ENCODE assay signal across 26 mouse cellular contexts in genomic region chr7:111740091-111740490, GRCm38 (mm10). TPM values are rescaled to one million over a fixed set of nuclear protein-coding genes. Genes with fewer than 3 reads are reported as not detected.
A peak's percentile ranks its signal among the peaks of the same experiment; 100 is the strongest.
DNase-seq lines count a peak whose midpoint lies in the region; ATAC-seq and TF ChIP-seq lines count a peak whose summit lies in the region.
"Had no signal": no experiment of that assay in that cellular context is flagged by ENCODE, and none has a peak within 500 bp of the region (broad histone marks: within the 10 kb centered on the region; RNA-seq: fewer than 3 reads in every experiment).

No protein-coding gene starts in this region.

- 43% methylated on average over 6 of the region's 6 CpGs for whole genome bisulfite sequencing in hindbrain, embryonic 11.5 days
- WGBS in hindbrain, embryonic 14.5 days = 60% methylated on average over 6 of the region's 6 CpGs
- 82% methylated on average over 6 of the region's 6 CpGs for WGBS in midbrain, embryonic 11.5 days
- WGBS in midbrain, postnatal 0 days = 87% methylated on average over 6 of the region's 6 CpGs
- 79% methylated on average over 6 of the region's 6 CpGs for WGBS in liver, embryonic 11.5 days

- no peaks in the 10 kb centered on the region for H3K36me3 ChIP-seq in hindbrain, embryonic 11.5 days (ENCODE audit: control insufficient read depth, insufficient read depth, low read length)
- no peaks in the 10 kb centered on the region for H3K36me3 ChIP-seq in hindbrain, embryonic 14.5 days (replicated peaks; ENCODE audit: control insufficient read depth, insufficient read depth)
- H3K36me3 ChIP-seq in midbrain, embryonic 11.5 days (ENCODE audit: control insufficient read depth, insufficient read depth, low read length) = no peaks in the 10 kb centered on the region
- H3K36me3 ChIP-seq in midbrain, postnatal 0 days (ENCODE audit: insufficient read depth, low read length) = no peaks in the 10 kb centered on the region
- no peaks in the 10 kb centered on the region for H3K36me3 ChIP-seq in liver, embryonic 11.5 days (ENCODE audit: control insufficient read depth, insufficient read depth, low read length)
- H3K36me3 ChIP-seq: embryonic facial prominence, embryonic 12.5 days; limb, embryonic 13.5 days; midbrain, embryonic 12.5 days; neural tube, embryonic 13.5 days had no signal

- no peaks in the 10 kb centered on the region for H3K27me3 ChIP-seq in hindbrain, embryonic 11.5 days (ENCODE audit: control insufficient read depth, insufficient read depth, low read length)
- no peaks in the 10 kb centered on the region for H3K27me3 ChIP-seq in hindbrain, embryonic 14.5 days (ENCODE audit: control insufficient read depth, insufficient read depth, low read length)
- H3K27me3 ChIP-seq in midbrain, embryonic 11.5 days (ENCODE audit: control insufficient read depth, insufficient read depth, low read length) = no peaks in the 10 kb centered on the region
- H3K27me3 ChIP-seq in midbrain, postnatal 0 days (ENCODE audit: insufficient read depth, low read length) = no peaks in the 10 kb centered on the region
- 0 out of 2 replicates have a peak, but pooled peaks cover 2% of the 10 kb centered on the region for H3K27me3 ChIP-seq in liver, embryonic 11.5 days (replicated peaks; ENCODE audit: control insufficient read depth, insufficient read depth, low read length)
- H3K27me3 ChIP-seq: embryonic facial prominence, embryonic 12.5 days; limb, embryonic 13.5 days; midbrain, embryonic 12.5 days; neural tube, embryonic 13.5 days had no signal

- ATAC-seq in hindbrain, embryonic 11.5 days (ENCODE audit: low FRiP score) = 0 out of 2 replicates have a peak, but pooled peaks have one; percentile 45
- ATAC-seq in hindbrain, embryonic 14.5 days (ENCODE audit: low FRiP score) = no peak
- 0 out of 2 replicates have a peak, but pooled peaks have one; percentile 44 for ATAC-seq in midbrain, embryonic 11.5 days (ENCODE audit: low FRiP score)
- ATAC-seq in midbrain, postnatal 0 days (ENCODE audit: low FRiP score) = no peak
- no peak for ATAC-seq in liver, embryonic 11.5 days (replicated peaks; ENCODE audit: low FRiP score)
- ATAC-seq: activated CD4-positive, CD25-positive, alpha-beta regulatory T cell, adult 4 months; forebrain, embryonic 14.5 days had no signal

- no peak overlapping the region for H3K4me2 ChIP-seq in hindbrain, embryonic 11.5 days (replicated peaks; ENCODE audit: low read depth, low read length)
- H3K4me2 ChIP-seq in hindbrain, embryonic 14.5 days (replicated peaks) = no peak overlapping the region
- H3K4me2 ChIP-seq in midbrain, embryonic 11.5 days = no peak overlapping the region
- no peak overlapping the region for H3K4me2 ChIP-seq in midbrain, postnatal 0 days (ENCODE audit: low read depth, low read length, poor library complexity, severe bottlenecking)
- H3K4me2 ChIP-seq in liver, embryonic 11.5 days = no peak overlapping the region
- H3K4me2 ChIP-seq: embryonic facial prominence, embryonic 12.5 days; limb, embryonic 13.5 days; lung, embryonic 14.5 days; midbrain, embryonic 12.5 days; neural tube, embryonic 13.5 days had no signal

- H3K9me3 ChIP-seq in hindbrain, embryonic 11.5 days (ENCODE audit: control insufficient read depth, low read length) = no peaks in the 10 kb centered on the region
- H3K9me3 ChIP-seq in hindbrain, embryonic 14.5 days (ENCODE audit: control insufficient read depth, low read length) = no peaks in the 10 kb centered on the region
- H3K9me3 ChIP-seq in midbrain, embryonic 11.5 days (ENCODE audit: control insufficient read depth, low read length) = no peaks in the 10 kb centered on the region
- no peaks in the 10 kb centered on the region for H3K9me3 ChIP-seq in midbrain, postnatal 0 days (ENCODE audit: low read length)
- H3K9me3 ChIP-seq in liver, embryonic 11.5 days (ENCODE audit: control insufficient read depth, low read length) = no peaks in the 10 kb centered on the region
- H3K9me3 ChIP-seq: embryonic facial prominence, embryonic 12.5 days; limb, embryonic 13.5 days; midbrain, embryonic 12.5 days; neural tube, embryonic 13.5 days had no signal

- H3K4me3 ChIP-seq in hindbrain, embryonic 11.5 days (ENCODE audit: low read depth, low read length) = no peak overlapping the region
- H3K4me3 ChIP-seq in hindbrain, embryonic 14.5 days (replicated peaks; ENCODE audit: low read length) = no peak overlapping the region
- no peak overlapping the region for H3K4me3 ChIP-seq in midbrain, embryonic 11.5 days (ENCODE audit: low read depth, low read length)
- no peak overlapping the region for H3K4me3 ChIP-seq in midbrain, postnatal 0 days (ENCODE audit: low read depth, low read length)
- H3K4me3 ChIP-seq in liver, embryonic 11.5 days (ENCODE audit: low read depth, low read length) = no peak overlapping the region
- H3K4me3 ChIP-seq: embryonic facial prominence, embryonic 12.5 days; erythroblast, embryonic 14.5 days; limb, embryonic 13.5 days; midbrain, embryonic 12.5 days; neural tube, embryonic 13.5 days had no signal

- H3K27ac ChIP-seq in hindbrain, embryonic 11.5 days (ENCODE audit: low read depth, low read length) = no peak overlapping the region
- H3K27ac ChIP-seq in hindbrain, embryonic 14.5 days = no peak overlapping the region
- no peak overlapping the region for H3K27ac ChIP-seq in midbrain, embryonic 11.5 days (ENCODE audit: low read depth, low read length)
- H3K27ac ChIP-seq in midbrain, postnatal 0 days (ENCODE audit: low read depth, low read length) = no peak overlapping the region
- no peak overlapping the region for H3K27ac ChIP-seq in liver, embryonic 11.5 days (ENCODE audit: low read depth, low read length)
- H3K27ac ChIP-seq: embryonic facial prominence, embryonic 12.5 days; limb, embryonic 13.5 days; liver, embryonic 14.5 days; midbrain, embryonic 12.5 days; neural tube, embryonic 13.5 days; stomach, postnatal 0 days had no signal

- H3K9ac ChIP-seq in hindbrain, embryonic 11.5 days (ENCODE audit: low read depth, low read length) = no peak overlapping the region
- no peak overlapping the region for H3K9ac ChIP-seq in hindbrain, embryonic 14.5 days
- no peak overlapping the region for H3K9ac ChIP-seq in midbrain, embryonic 11.5 days (ENCODE audit: low read length)
- no peak overlapping the region for H3K9ac ChIP-seq in midbrain, postnatal 0 days (replicated peaks; ENCODE audit: low read length, poor library complexity, severe bottlenecking)
- no peak overlapping the region for H3K9ac ChIP-seq in liver, embryonic 11.5 days (ENCODE audit: low read depth, low read length)
- H3K9ac ChIP-seq: embryonic facial prominence, embryonic 12.5 days; limb, embryonic 13.5 days; liver, embryonic 14.5 days; lung, embryonic 14.5 days; midbrain, embryonic 12.5 days; neural tube, embryonic 13.5 days had no signal

- TF ChIP-seq CTCF in midbrain, postnatal 0 days (IDR thresholded peaks at IDR 0.05) = no peak

- 0 out of 2 replicates have a peak, but pooled peaks cover 6% of the 10 kb centered on the region for H3K4me1 ChIP-seq in hindbrain, embryonic 11.5 days (replicated peaks; ENCODE audit: control insufficient read depth, insufficient read depth, low read length)
- peaks cover 16% of the 10 kb centered on the region for H3K4me1 ChIP-seq in hindbrain, embryonic 14.5 days (replicated peaks; ENCODE audit: control insufficient read depth, insufficient read depth, low read length)
- H3K4me1 ChIP-seq in midbrain, embryonic 11.5 days (ENCODE audit: control insufficient read depth, insufficient read depth, low read length) = no peaks in the 10 kb centered on the region
- H3K4me1 ChIP-seq in midbrain, postnatal 0 days (ENCODE audit: insufficient read depth, low read length) = no peaks in the 10 kb centered on the region
- H3K4me1 ChIP-seq in liver, embryonic 11.5 days (replicated peaks; ENCODE audit: control insufficient read depth, insufficient read depth, low read length) = peaks cover 3% of the 10 kb centered on the region

- DNase-seq in hindbrain, embryonic 11.5 days (ENCODE audit: low spot score) = peak; percentile 21
- DNase-seq in hindbrain, embryonic 14.5 days (ENCODE audit: low spot score) = no peak
- no peak for DNase-seq in midbrain, embryonic 11.5 days (ENCODE audit: low spot score, missing footprints)
- no peak for DNase-seq in midbrain, postnatal 0 days (ENCODE audit: low spot score)
- DNase-seq in embryo, embryonic 9.5 days (ENCODE audit: extremely low spot score) = peak; percentile 28
- peak; percentile 66 for DNase-seq in retina, postnatal 1 day
- DNase-seq in liver, embryonic 11.5 days (ENCODE audit: low spot score) = no peak
- DNase-seq: adrenal gland, adult 8-10 months; B cell, adult 2 months; cerebellum, adult 18-20 months; gastrocnemius, postnatal 10 days; kidney, adult 11 months; lung, embryonic 14.5 days; thymus, adult 2 months; thymus, postnatal 4 days had no signal

RNA-seq across cellular contexts. Expression of gene Galnt18, which starts 39.7 kb away (rescaled TPM):
- 4.1 and 5.2 TPM in 2 replicates for polyA plus RNA-seq in hindbrain, embryonic 11.5 days (2014; fragmentation: Nextera tagmentation; extraction: Ambion mirVana)
- polyA plus RNA-seq in hindbrain, embryonic 14.5 days (2014; fragmentation: Nextera tagmentation; extraction: Ambion mirVana) = 10.9 and 14.2 TPM in 2 replicates
- 4.1 and 4.4 TPM in 2 replicates for polyA plus RNA-seq in midbrain, embryonic 11.5 days (2014; fragmentation: Nextera tagmentation; extraction: Ambion mirVana)
- total RNA-seq in midbrain, postnatal 0 days (2014; rRNA removed) = 20.2 and 25.0 TPM in 2 replicates
- 18.9 and 19.2 TPM in 2 replicates for polyA plus RNA-seq in midbrain, postnatal 0 days (2015; fragmentation: Nextera tagmentation; extraction: Ambion mirVana)
- 2.7 and 3.1 TPM in 2 replicates for polyA plus RNA-seq in liver, embryonic 11.5 days (2014; fragmentation: Nextera tagmentation; extraction: Ambion mirVana)
- total RNA-seq: granulocyte monocyte progenitor cell, adult 5-6 weeks; MEL had no signal
- polyA plus RNA-seq: activated CD4-positive, CD25-positive, alpha-beta regulatory T cell, adult 4 months; erythroblast, embryonic 14.5 days had no signal

Comparison
In these comparisons a context has a peak if more than half of its experiments do, and no peak if none do; other contexts are left out.
1. ATAC-seq: peak in hindbrain, embryonic 11.5 days (single experiment) and midbrain, embryonic 11.5 days (single experiment); none in hindbrain, embryonic 14.5 days (single experiment), midbrain, postnatal 0 days (single experiment) and liver, embryonic 11.5 days (single experiment).
2. DNase-seq: peak in hindbrain, embryonic 11.5 days (single experiment), embryo, embryonic 9.5 days (single experiment) and retina, postnatal 1 day (single experiment); none in hindbrain, embryonic 14.5 days (single experiment), midbrain, embryonic 11.5 days (single experiment), midbrain, postnatal 0 days (single experiment) and liver, embryonic 11.5 days (single experiment).